Mouse (Mus musculus) neural tube, embryonic 11.5 days (tissue): Measurements from ENCODE around the gene Slc22a20. TPM values are rescaled to one million over a fixed set of nuclear protein-coding genes. Genes with fewer than 3 reads are reported as not detected.
A peak's percentile ranks its signal among the peaks of the same experiment; 100 is the strongest.

Experiments
- ATAC-seq: fragments of 200-750 bp; cut with Nextera tagmentation; 2 replicates; pipeline ENCODE4 v1.8.0; 2017; ENCODE audit warnings: moderate number of reproducible peaks, mild to moderate bottlenecking, moderate TSS enrichment, moderate library complexity; ENCODE audit not compliant: insufficient read depth, low FRiP score, low TSS enrichment
- DNase-seq: peaks from one replicate; pipeline ENCODE4 v3.0.0-alpha.2; 2015; ENCODE audit warnings: low spot score
- H3K27ac ChIP-seq: fragments of 300-500 bp; sonication (generic); 2 replicates; pipeline ENCODE4 v1.5.1; 2014; ENCODE audit warnings: low read depth, mild to moderate bottlenecking, low read length
- H3K27me3 ChIP-seq: fragments of 300-500 bp; sonication (generic); 2 replicates; pipeline ENCODE4 v1.6.1; 2014; ENCODE audit warnings: mild to moderate bottlenecking, low read length, mixed read lengths; ENCODE audit not compliant: control insufficient read depth, insufficient read depth
- H3K36me3 ChIP-seq: fragments of 300-500 bp; sonication (generic); 2 replicates; pipeline ENCODE4 v1.6.1; 2014; ENCODE audit warnings: mild to moderate bottlenecking, low read length, moderate library complexity, mixed read lengths; ENCODE audit not compliant: control insufficient read depth, insufficient read depth
- H3K4me1 ChIP-seq: fragments of 300-500 bp; sonication (generic); 2 replicates; pipeline ENCODE4 v1.6.1; 2014; ENCODE audit warnings: low read length, mixed read lengths; ENCODE audit not compliant: control insufficient read depth, insufficient read depth
- H3K4me2 ChIP-seq: fragments of 300-500 bp; sonication (generic); 2 replicates; pipeline ENCODE4 v1.6.1; 2014; ENCODE audit warnings: low read depth, mild to moderate bottlenecking, moderate library complexity
- H3K4me3 ChIP-seq: fragments of 300-500 bp; sonication (generic); 2 replicates; pipeline ENCODE4 v1.5.1; 2014; ENCODE audit warnings: low read depth, low read length
- H3K9ac ChIP-seq: fragments of 300-500 bp; sonication (generic); 2 replicates; pipeline ENCODE4 v1.6.1; 2014; ENCODE audit warnings: mild to moderate bottlenecking, low read length
- H3K9me3 ChIP-seq: fragments of 300-500 bp; sonication (generic); 2 replicates; pipeline ENCODE4 v1.6.1; 2016; ENCODE audit warnings: low read length; ENCODE audit not compliant: control insufficient read depth
- WGBS: fragments of 180-500 bp; shearing (Covaris S2); extraction: QIAGEN DNeasy Blood & Tissue Kit; methylation state at CpG from one replicate; pipeline ENCODE4 v1.1.7; 2014; 5-methylcytosine and 5-hydroxymethylcytosine counted together
- polyA plus RNA-seq: library from polyadenylated mRNA; unstranded; fragments of >200 nt; fragmentation: Nextera tagmentation; extraction: Ambion mirVana; gene quantifications from 2 replicates; pipeline ENCODE4 v1.2.1, GENCODE M21; 2014

Gene Slc22a20
- polyA plus RNA-seq, 1 experiment from 2014 or later, result not detected

GRCm38 (mm10) chr19:5994711-5995110 is 8.8 kb upstream of the Slc22a20 start:
- Histone ChIP-seq H3K9ac (no peak overlapping the region), H3K9me3 (no peaks in the 10 kb centered on the region), H3K36me3 (no peaks in the 10 kb centered on the region), H3K4me1 (no peaks in the 10 kb centered on the region), H3K27ac (no peak overlapping the region), H3K4me2 (no peak overlapping the region), H3K27me3 (no peaks in the 10 kb centered on the region), H3K4me3 (no peak overlapping the region)
- WGBS, result 80% methylated on average over 14 of the region's 14 CpGs
- ATAC-seq (no peak), DNase-seq (no peak)

- DNase-seq, result no peak
- Histone ChIP-seq H3K9me3 (no peaks in the 10 kb centered on the region), H3K4me3 (no peak overlapping the region), H3K4me1 (peaks cover 6% of the 10 kb centered on the region; the same call in 1 of the 2 replicates), H3K27ac (no peak overlapping the region), H3K9ac (no peak overlapping the region), H3K4me2 (no peak overlapping the region), H3K27me3 (no peaks in the 10 kb centered on the region), H3K36me3 (no peaks in the 10 kb centered on the region)
- ATAC-seq, result no peak
- 86% methylated on average over 7 of the region's 7 CpGs for WGBS
Observed at GRCm38 (mm10) chr19:5992012-5992411, 6.1 kb upstream of the Slc22a20 start.

GRCm38 (mm10) chr19:5991467-5991866 is 5.5 kb upstream of the Slc22a20 start:
- H3K9ac ChIP-seq, result no peak overlapping the region

GRCm38 (mm10) chr19:5990921-5991320 is 5.0 kb upstream of the Slc22a20 start:
- Histone ChIP-seq H3K27me3 (no peaks in the 10 kb centered on the region), H3K9ac (no peak overlapping the region), H3K9me3 (no peaks in the 10 kb centered on the region), H3K27ac (no peak overlapping the region), H3K4me2 (no peak overlapping the region), H3K4me3 (no peak overlapping the region), H3K4me1 (peaks cover 6% of the 10 kb centered on the region; the same call in 1 of the 2 replicates), H3K36me3 (no peaks in the 10 kb centered on the region)
- ATAC-seq (no peak), DNase-seq (no peak)
- WGBS, result 66% methylated on average over 1 of the region's 1 CpGs

More at GRCm38 (mm10) chr19:5991467-5991866, 5.5 kb upstream of the Slc22a20 start:
- DNase-seq, result no peak
- Histone ChIP-seq H3K36me3 (no peaks in the 10 kb centered on the region), H3K27me3 (no peaks in the 10 kb centered on the region), H3K4me2 (no peak overlapping the region), H3K9me3 (no peaks in the 10 kb centered on the region), H3K27ac (no peak overlapping the region), H3K4me1 (peaks cover 6% of the 10 kb centered on the region; the same call in 1 of the 2 replicates), H3K4me3 (no peak overlapping the region)
- ATAC-seq, result no peak
- 76% methylated on average over 7 of the region's 7 CpGs for WGBS

- H3K9ac ChIP-seq, result no peak overlapping the region
- H3K27me3 ChIP-seq, result no peaks in the 10 kb centered on the region
- no peaks in the 10 kb centered on the region for H3K36me3 ChIP-seq
- peaks cover 6% of the 10 kb centered on the region; the same call in 1 of the 2 replicates for H3K4me1 ChIP-seq
- ATAC-seq, result no peak
- H3K9me3 ChIP-seq, result no peaks in the 10 kb centered on the region
- no peak for DNase-seq
- no peak overlapping the region for H3K27ac ChIP-seq
- 92% methylated on average over 12 of the region's 12 CpGs for WGBS
- H3K4me3 ChIP-seq, result no peak overlapping the region
- no peak overlapping the region for H3K4me2 ChIP-seq
Observed at GRCm38 (mm10) chr19:5990033-5990432, 4.1 kb upstream of the Slc22a20 start.

GRCm38 (mm10) chr19:5989585-5989984 is 3.6 kb upstream of the Slc22a20 start:
- H3K9ac ChIP-seq, result peak overlapping the region; percentile 63; the same call in 1 of the 2 replicates
- no peaks in the 10 kb centered on the region for H3K27me3 ChIP-seq
- DNase-seq (no peak), ATAC-seq (no peak)
- 83% methylated on average over 6 of the region's 6 CpGs for WGBS
- peaks cover 6% of the 10 kb centered on the region; the same call in 1 of the 2 replicates for H3K4me1 ChIP-seq
- no peak overlapping the region for H3K4me3 ChIP-seq
- no peak overlapping the region for H3K27ac ChIP-seq
- H3K4me2 ChIP-seq, result no peak overlapping the region
- H3K9me3 ChIP-seq, result no peaks in the 10 kb centered on the region
- no peaks in the 10 kb centered on the region for H3K36me3 ChIP-seq

GRCm38 (mm10) chr19:5988815-5989452 is 3.0 kb upstream of the Slc22a20 start:
- peak; percentile 60 for ATAC-seq
- H3K4me3 ChIP-seq, result no peak overlapping the region

GRCm38 (mm10) chr19:5988027-5988814 is 2.3 kb upstream of the Slc22a20 start:
- 72% methylated on average over 5 of the region's 5 CpGs for WGBS
- H3K4me2 ChIP-seq, result no peak overlapping the region
- no peaks in the 10 kb centered on the region for H3K27me3 ChIP-seq
- no peaks in the 10 kb centered on the region for H3K9me3 ChIP-seq
- no peak overlapping the region for H3K4me3 ChIP-seq
- ATAC-seq (no peak), DNase-seq (no peak)
- H3K27ac ChIP-seq, result no peak overlapping the region; the same call in 1 of the 2 replicates
- no peaks in the 10 kb centered on the region for H3K36me3 ChIP-seq
- H3K9ac ChIP-seq, result no peak overlapping the region; the same call in 1 of the 2 replicates
- H3K4me1 ChIP-seq, result peaks cover 6% of the 10 kb centered on the region; the same call in 1 of the 2 replicates

More at GRCm38 (mm10) chr19:5988815-5989452, 3.0 kb upstream of the Slc22a20 start:
- H3K4me2 ChIP-seq, result 0 out of 2 replicates have a peak overlapping the region, but pooled peaks have one; percentile 11
- no peaks in the 10 kb centered on the region for H3K9me3 ChIP-seq
- peaks cover 6% of the 10 kb centered on the region; the same call in 1 of the 2 replicates for H3K4me1 ChIP-seq
- no peaks in the 10 kb centered on the region for H3K36me3 ChIP-seq
- H3K27me3 ChIP-seq, result no peaks in the 10 kb centered on the region
- H3K27ac ChIP-seq, result peak overlapping the region; percentile 29; the same call in 1 of the 2 replicates
- WGBS, result 10% methylated on average over 12 of the region's 13 CpGs
- peak overlapping the region; percentile 63 for H3K9ac ChIP-seq
- DNase-seq, result peak; percentile 85
